Mouse (Mus musculus): ENCODE measurements around the gene Spag7. TPM values are rescaled to one million over a fixed set of nuclear protein-coding genes. Genes with fewer than 3 reads are reported as not detected.

The Spag7 gene
- polyA plus RNA-seq, 1 experiment: 76.0 TPM

DNA sequence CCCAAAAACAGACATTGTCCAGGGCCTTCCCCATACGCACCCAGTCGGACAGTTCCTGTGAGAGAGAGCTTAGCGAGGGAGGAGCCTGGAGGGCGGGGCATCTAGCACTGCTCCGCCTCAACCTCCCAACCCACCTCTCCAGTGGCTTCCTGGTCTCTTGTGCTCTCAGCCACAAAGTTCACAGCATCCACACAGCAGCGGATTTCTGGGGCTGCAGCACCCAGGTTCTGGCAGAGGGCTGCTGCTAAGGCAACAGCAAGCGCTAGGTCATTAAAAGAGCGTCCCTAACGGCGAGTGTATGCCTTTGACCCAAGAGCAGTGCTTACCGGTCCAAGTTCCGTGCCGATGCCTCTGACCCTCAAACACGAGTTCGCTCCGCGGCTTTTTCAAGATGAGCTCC, 54.1 kb downstream of the Spag7 start:
- DNase-seq (ENCODE audit: low read depth): peak; percentile 37
- TF ChIP-seq POLR2A (IDR thresholded peaks at IDR 0.05; ENCODE audit: borderline replicate concordance, extremely low read depth, insufficient read depth, insufficient read length, poor library complexity, severe bottlenecking): no peak
- 0 out of 2 replicates have a peak, but pooled peaks have one; percentile 4 for TF ChIP-seq CTCF (IDR thresholded peaks at IDR 0.05; ENCODE audit: borderline replicate concordance, extremely low read depth, insufficient read depth, insufficient read length)

Other genes starting within 250 kb of the Spag7 start
- gene Arrb2, start 236.8 kb downstream of the Spag7 start, polyA plus RNA-seq (2012; rRNA removed): 68.7 and 86.1 TPM in 2 replicates
- gene Med11, start 217.5 kb downstream of the Spag7 start, polyA plus RNA-seq (2012; rRNA removed): 28.1 and 31.8 TPM in 2 replicates
- gene Zmynd15, start 210.0 kb downstream of the Spag7 start, polyA plus RNA-seq (2012; rRNA removed): 0.93 and 1.4 TPM in 2 replicates
- 3.1 and 3.5 TPM in 2 replicates for gene Cxcl16, start 209.4 kb downstream of the Spag7 start, polyA plus RNA-seq (2012; rRNA removed)
- 1.6 and 2.3 TPM in 2 replicates for gene Tm4sf5, start 164.2 kb downstream of the Spag7 start, polyA plus RNA-seq (2012; rRNA removed)
- gene Vmo1, start 154.8 kb downstream of the Spag7 start, polyA plus RNA-seq (2012; rRNA removed): 0.14 and 0.15 TPM in 2 replicates
- 0.09 TPM in 1 of 2 replicates, not detected in the other for gene Gltpd2, start 150.2 kb downstream of the Spag7 start, polyA plus RNA-seq (2012; rRNA removed)
- 405 and 560 TPM in 2 replicates for gene Psmb6, start 144.0 kb downstream of the Spag7 start, polyA plus RNA-seq (2012; rRNA removed)
- not detected in 2 replicates for gene Gm40193, start 136.5 kb downstream of the Spag7 start, polyA plus RNA-seq (2012; rRNA removed)
- 18.9 and 19.9 TPM in 2 replicates for gene Pld2, start 129.4 kb downstream of the Spag7 start, polyA plus RNA-seq (2012; rRNA removed)
- gene Mink1, start 106.5 kb downstream of the Spag7 start, polyA plus RNA-seq (2012; rRNA removed): 94.3 and 99.5 TPM in 2 replicates
- not detected in 2 replicates for gene 4930544D05Rik, start 53.6 kb downstream of the Spag7 start, polyA plus RNA-seq (2012; rRNA removed)
- gene Chrne, start 50.2 kb downstream of the Spag7 start, polyA plus RNA-seq (2012; rRNA removed): 0.16 TPM in 1 of 2 replicates, not detected in the other
- gene Gp1ba, start 30.3 kb downstream of the Spag7 start, polyA plus RNA-seq (2012; rRNA removed): 0.06 and 0.30 TPM in 2 replicates
- gene Rnf167, start 22.2 kb downstream of the Spag7 start, polyA plus RNA-seq (2012; rRNA removed): 91.1 and 127 TPM in 2 replicates
- 129 and 149 TPM in 2 replicates for gene Slc25a11, start 21.9 kb downstream of the Spag7 start, polyA plus RNA-seq (2012; rRNA removed)
- 419 and 479 TPM in 2 replicates for gene Pfn1, start 14.8 kb downstream of the Spag7 start, polyA plus RNA-seq (2012; rRNA removed)
- 23.0 and 24.1 TPM in 2 replicates for gene Eno3, start 12.2 kb downstream of the Spag7 start, polyA plus RNA-seq (2012; rRNA removed)
- 17.7 and 25.2 TPM in 2 replicates for gene Camta2, start 18.7 kb upstream of the Spag7 start, polyA plus RNA-seq (2012; rRNA removed)
- gene Inca1, start 30.7 kb upstream of the Spag7 start, polyA plus RNA-seq (2012; rRNA removed): 0.61 and 0.72 TPM in 2 replicates
- 15.7 and 23.0 TPM in 2 replicates for gene Kif1c, start 31.1 kb upstream of the Spag7 start, polyA plus RNA-seq (2012; rRNA removed)
- 5.8 and 7.7 TPM in 2 replicates for gene Zfp3, start 94.8 kb upstream of the Spag7 start, polyA plus RNA-seq (2012; rRNA removed)
- not detected in 2 replicates for gene Scimp, start 143.2 kb upstream of the Spag7 start, polyA plus RNA-seq (2012; rRNA removed)
- gene Rabep1, start 175.4 kb upstream of the Spag7 start, polyA plus RNA-seq (2012; rRNA removed): 20.3 and 33.9 TPM in 2 replicates

All from brain, embryonic 14.5 days (tissue).